Mouse (Mus musculus): Measurements from ENCODE around the gene Ccrl2.

Gene Ccrl2

GRCm38 (mm10) chr9:111056798-111057543 lies at the start of gene Ccrl2:
TSS of gene Ccrl2 (minus strand) at chr9:111057519.
- no peak for DNase-seq (ENCODE audit: low spot score in 2 of 2)

- DNase-seq (ENCODE audit: low spot score in 2 of 2) = no peak
Observed at GRCm38 (mm10) chr9:111103893-111104292, 46.6 kb upstream of the Ccrl2 start.

DNA sequence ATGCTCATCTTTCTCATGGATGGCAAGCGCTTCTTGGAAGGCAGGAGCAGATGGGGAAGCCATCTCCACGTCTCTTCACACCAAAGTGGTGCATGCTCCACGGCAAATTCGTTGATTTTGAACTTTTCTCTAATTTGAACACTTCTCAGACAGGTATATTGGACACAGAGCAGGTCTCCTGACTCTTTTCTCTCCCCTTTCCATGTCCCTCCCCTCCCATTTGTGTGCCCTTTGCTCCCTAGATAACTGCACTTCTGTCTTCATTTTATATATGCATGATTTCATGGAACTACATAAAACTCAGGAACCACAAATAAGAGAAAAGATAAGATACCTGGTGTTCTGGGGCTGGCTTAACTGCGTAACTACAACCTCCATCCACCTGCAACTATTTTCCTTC lies 46.0 kb upstream of the Ccrl2 start:
- no peak for DNase-seq (ENCODE audit: low spot score in 2 of 2)

GRCm38 (mm10) chr9:111100406-111100805 lies 43.1 kb upstream of the Ccrl2 start:
- DNase-seq (ENCODE audit: low spot score in 2 of 2) = no peak

- DNase-seq (ENCODE audit: low spot score in 2 of 2) = no peak
Observed at GRCm38 (mm10) chr9:111097543-111097942, 40.2 kb upstream of the Ccrl2 start.

DNA sequence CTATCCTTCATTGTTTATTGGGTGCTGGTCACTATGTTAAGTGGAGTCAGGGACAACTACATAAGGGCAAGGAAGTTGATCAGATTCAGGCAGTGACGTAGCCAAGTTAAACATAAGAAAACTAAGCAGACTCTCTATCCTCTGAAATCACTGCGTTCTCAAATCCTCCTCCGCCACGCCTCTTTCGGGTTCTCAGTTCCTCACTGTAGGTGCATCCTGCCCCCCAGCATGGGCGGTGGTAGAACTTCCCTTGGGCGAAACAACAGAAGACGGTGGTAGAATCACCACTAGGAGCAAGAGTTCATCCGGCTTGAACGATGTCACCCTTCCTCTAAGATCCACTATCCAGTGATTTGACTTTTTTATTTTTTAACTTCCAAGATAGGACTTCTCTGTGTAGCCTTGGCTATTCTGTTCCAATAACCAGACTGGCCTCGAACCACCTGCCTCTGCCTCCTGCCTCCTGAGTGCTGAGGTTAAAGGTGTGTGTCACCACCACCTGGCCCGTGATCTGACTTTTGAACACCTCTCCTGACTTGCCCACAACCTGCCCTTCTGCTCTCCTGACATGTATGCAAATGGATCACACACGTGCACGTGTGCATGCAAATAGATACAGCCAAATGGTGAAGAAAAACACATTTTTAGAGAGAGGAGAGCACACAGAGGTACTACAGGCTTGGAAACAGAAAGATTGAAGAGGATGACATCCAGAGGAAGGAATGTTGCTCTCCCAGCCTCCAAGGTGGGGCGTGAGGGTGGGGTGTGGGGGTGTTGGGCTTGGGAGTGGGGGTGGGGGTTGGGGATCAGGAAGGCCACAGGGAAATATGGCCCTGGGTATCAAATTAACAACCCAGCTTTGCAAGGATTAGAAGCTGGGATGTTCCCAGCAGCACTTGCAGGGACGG lies 39.4 kb upstream of the Ccrl2 start:
- no peak for DNase-seq (ENCODE audit: low spot score in 2 of 2)

DNA sequence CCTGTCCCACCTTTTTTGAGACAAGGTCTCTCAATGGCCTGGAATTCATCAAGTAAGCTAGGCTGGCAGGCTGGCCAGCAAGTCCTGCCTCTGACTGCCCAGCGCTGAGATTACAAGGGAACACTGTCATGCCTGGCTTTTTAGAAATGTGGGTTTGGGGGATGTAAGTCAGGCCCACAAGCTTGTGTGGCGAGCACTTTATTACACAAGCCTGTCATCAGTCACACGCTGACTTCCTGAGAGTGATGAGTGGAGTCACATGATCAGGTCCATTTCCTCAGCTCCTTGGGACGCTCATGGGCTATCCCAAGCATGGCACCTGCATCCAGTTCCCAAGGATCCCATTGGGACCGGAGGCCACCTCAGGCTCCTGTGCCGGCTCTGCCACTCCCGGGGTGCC lies 38.4 kb upstream of the Ccrl2 start:
- DNase-seq (ENCODE audit: low spot score in 2 of 2) = no peak

- DNase-seq (ENCODE audit: low spot score in 2 of 2) = no peak
Observed at GRCm38 (mm10) chr9:111094626-111095025, 37.3 kb upstream of the Ccrl2 start.

DNA sequence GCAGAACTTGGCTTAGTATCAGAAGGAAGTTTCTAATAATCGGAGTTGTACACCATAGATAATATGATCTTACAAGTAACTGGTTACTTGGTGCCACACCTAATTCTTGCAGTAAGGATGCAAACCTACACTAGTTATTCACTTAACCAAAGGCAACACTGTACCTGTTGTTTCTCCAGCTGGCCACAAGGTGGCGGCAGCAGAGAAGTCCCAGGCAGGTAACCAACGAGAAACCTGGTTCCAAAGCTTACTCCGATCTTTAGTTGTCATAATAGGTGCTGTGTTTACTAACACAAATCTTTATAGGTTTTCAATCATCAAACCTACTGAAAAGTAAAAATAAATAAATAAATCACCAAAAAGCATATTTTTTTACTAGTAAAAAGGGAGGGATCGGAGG lies 35.8 kb upstream of the Ccrl2 start:
- peak; percentile 29 to 53 for DNase-seq (ENCODE audit: low spot score in 2 of 2)

GRCm38 (mm10) chr9:111092657-111093056 lies 35.3 kb upstream of the Ccrl2 start:
- DNase-seq (ENCODE audit: low spot score in 2 of 2) = no peak

- DNase-seq (ENCODE audit: low spot score in 2 of 2) = no peak
Observed at GRCm38 (mm10) chr9:111088886-111089285, 31.6 kb upstream of the Ccrl2 start.

GRCm38 (mm10) chr9:111087960-111088359 lies 30.6 kb upstream of the Ccrl2 start:
- no peak for DNase-seq (ENCODE audit: low spot score in 2 of 2)

- DNase-seq (ENCODE audit: low spot score in 2 of 2) = no peak
Observed at GRCm38 (mm10) chr9:111086995-111087606, 29.8 kb upstream of the Ccrl2 start.

GRCm38 (mm10) chr9:111086137-111086536 lies 28.8 kb upstream of the Ccrl2 start:
- DNase-seq (ENCODE audit: low spot score in 2 of 2) = no peak

GRCm38 (mm10) chr9:111085329-111085728 lies 28.0 kb upstream of the Ccrl2 start:
- no peak for DNase-seq (ENCODE audit: low spot score in 2 of 2)

- no peak for DNase-seq (ENCODE audit: low spot score in 2 of 2)
Observed at GRCm38 (mm10) chr9:111081765-111082164, 24.4 kb upstream of the Ccrl2 start.

- no peak for DNase-seq (ENCODE audit: low spot score in 2 of 2)
Observed at GRCm38 (mm10) chr9:111080801-111081200, 23.5 kb upstream of the Ccrl2 start.

DNA sequence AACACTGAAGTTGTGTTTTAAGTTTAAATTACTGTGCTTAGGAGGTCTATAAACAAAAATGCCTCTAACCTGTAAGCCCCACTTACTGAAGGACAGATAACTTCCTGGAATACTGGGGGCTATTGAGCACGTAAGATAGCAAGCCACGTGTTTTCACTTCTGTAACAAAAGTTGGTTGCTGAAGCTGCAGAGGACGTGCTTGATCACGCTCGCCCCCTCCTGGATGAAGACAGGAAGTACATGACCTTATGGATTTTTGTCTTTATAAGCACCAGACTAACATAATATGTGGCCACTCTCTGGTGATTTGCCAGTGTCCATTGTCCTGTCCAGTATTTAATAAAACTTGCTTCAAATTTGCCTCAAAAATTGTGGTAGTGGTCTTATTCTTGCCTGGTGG lies 20.4 kb upstream of the Ccrl2 start:
- DNase-seq (ENCODE audit: low spot score in 2 of 2) = no peak

DNA sequence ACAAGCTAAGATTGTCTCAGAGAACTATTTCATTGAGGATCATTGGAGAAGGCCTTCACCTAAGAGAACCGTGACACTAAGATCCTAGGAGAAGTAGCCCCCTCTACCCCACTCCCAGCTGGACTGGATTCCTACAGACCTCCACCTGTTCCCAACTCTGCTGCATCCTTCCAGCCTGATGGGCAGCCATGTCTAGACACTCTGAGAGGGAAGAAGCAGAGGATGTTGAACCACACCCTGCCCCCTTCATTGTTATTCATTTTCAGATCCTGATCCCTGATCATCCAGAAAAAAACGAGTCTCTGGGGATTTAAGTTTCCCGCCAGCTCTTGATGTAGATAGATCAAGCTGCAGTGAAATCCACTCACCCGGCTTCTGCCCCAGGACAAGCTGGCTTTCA lies 15.7 kb upstream of the Ccrl2 start:
- DNase-seq (ENCODE audit: low spot score in 2 of 2) = no peak

DNA sequence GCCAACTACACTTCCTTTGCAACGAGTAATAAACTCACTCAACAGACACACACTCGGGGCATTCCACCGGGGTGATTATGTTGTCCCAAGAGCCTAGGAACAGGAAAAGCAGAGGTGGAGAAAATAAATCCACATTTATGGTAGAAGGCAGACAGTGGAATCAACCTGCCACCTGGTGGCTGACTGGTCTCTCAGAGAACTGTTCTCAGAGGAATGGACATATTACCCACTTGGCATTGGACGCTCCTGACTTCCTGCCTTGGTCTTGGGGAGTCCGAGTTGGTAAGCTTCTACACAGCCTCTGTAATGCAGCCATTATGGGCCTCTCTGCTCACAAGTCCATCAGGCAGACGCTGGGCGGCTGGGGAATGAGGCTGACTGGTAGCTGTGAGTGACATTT lies 14.9 kb upstream of the Ccrl2 start:
- DNase-seq (ENCODE audit: low spot score in 2 of 2) = no peak

DNA sequence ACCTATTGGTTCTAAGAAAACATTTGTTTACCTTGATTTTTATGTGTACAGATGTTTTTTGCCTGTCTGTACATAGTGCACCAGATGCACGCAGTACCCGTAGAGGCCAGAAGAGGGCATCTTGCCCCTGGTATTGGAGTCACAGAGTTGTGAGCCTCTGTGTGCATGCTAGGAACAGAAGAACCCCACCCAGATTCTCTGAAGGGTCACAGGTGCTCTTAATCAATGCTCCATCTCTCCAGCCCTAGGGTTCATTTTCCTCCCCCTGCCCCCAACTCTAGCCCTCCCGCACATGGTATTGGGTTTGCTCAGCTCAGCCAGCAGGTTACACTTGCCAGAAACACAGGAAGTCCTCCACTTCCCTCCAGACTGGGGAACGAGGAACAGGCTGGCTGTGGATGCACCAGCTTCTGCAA lies 13.2 kb upstream of the Ccrl2 start:
- DNase-seq (ENCODE audit: low spot score in 2 of 2) = no peak

GRCm38 (mm10) chr9:111067052-111067451 lies 9.7 kb upstream of the Ccrl2 start:
- no peak for DNase-seq (ENCODE audit: low spot score in 2 of 2)

DNA sequence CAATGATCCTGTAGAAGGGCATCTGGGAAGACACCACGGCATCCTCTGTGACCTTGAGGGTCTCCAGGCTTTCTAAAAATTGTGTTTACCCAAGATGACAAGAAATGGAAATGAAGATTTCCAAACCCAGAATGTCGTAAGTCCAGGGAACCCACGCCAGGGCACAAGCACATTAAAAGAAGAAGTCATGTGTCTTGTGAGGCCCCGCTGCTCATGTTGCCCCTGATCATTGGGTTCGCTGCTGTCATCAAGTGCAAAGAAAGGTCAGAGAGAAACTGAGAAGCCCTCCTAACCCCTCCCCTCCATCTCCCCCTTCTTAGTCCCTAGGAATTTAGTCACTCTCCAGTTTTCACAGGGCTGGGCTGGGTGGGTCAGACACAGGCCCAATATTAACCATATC lies 5.5 kb upstream of the Ccrl2 start:
- DNase-seq (ENCODE audit: low spot score in 2 of 2) = no peak
